Mouse (Mus musculus) embryonic facial prominence, embryonic 11.5 days (tissue): ENCODE data around the gene Mcm7. TPM values are rescaled to one million over a fixed set of nuclear protein-coding genes. Genes with fewer than 3 reads are reported as not detected.

Experiments used
- ATAC-seq: fragments of 200-750 bp; cut with Nextera tagmentation; replicated peaks from 2 replicates; pipeline ENCODE4 v1.8.0; 2017; ENCODE audit warnings: low read depth; ENCODE audit not compliant: insufficient number of reproducible peaks, low FRiP score, low TSS enrichment
- DNase-seq: peaks from one replicate; pipeline ENCODE4 v3.0.0-alpha.2; 2015; ENCODE audit warnings: low spot score
- H3K27ac ChIP-seq: fragments of 300-500 bp; sonication (generic); replicated peaks from 2 replicates; pipeline ENCODE4 v1.5.1; 2014; ENCODE audit warnings: mild to moderate bottlenecking, low read depth, low read length, control low read depth
- H3K27me3 ChIP-seq: fragments of 300-500 bp; sonication (generic); 2 replicates; pipeline ENCODE4 v1.6.1; 2014; ENCODE audit warnings: mild to moderate bottlenecking, low read length, moderate library complexity, mixed read lengths; ENCODE audit not compliant: control insufficient read depth, insufficient read depth
- H3K36me3 ChIP-seq: fragments of 300-500 bp; sonication (generic); replicated peaks from 2 replicates; pipeline ENCODE4 v1.6.1; 2014; ENCODE audit warnings: low read depth, mild to moderate bottlenecking, low read length, moderate library complexity, mixed read lengths; ENCODE audit not compliant: control insufficient read depth, insufficient read depth
- H3K4me1 ChIP-seq: fragments of 300-500 bp; sonication (generic); 2 replicates; pipeline ENCODE4 v1.6.1; 2014; ENCODE audit warnings: low read length, mixed read lengths; ENCODE audit not compliant: control insufficient read depth, insufficient read depth
- H3K4me2 ChIP-seq: fragments of 300-500 bp; sonication (generic); 2 replicates; pipeline ENCODE4 v1.6.1; 2014; ENCODE audit warnings: low read depth, mild to moderate bottlenecking, control low read depth, low read length, moderate library complexity
- H3K4me3 ChIP-seq: fragments of 300-500 bp; sonication (generic); 2 replicates; pipeline ENCODE4 v1.5.1; 2014; ENCODE audit warnings: low read depth, low read length, control low read depth
- H3K9ac ChIP-seq: fragments of 300-500 bp; sonication (generic); replicated peaks from 2 replicates; pipeline ENCODE4 v1.6.1; 2014; ENCODE audit warnings: mild to moderate bottlenecking, control low read depth, low read length
- H3K9me3 ChIP-seq: fragments of 300-500 bp; sonication (generic); replicated peaks from 2 replicates; pipeline ENCODE4 v1.6.1; 2016; ENCODE audit warnings: mild to moderate bottlenecking, low read length, inconsistent platforms, mixed read lengths; ENCODE audit not compliant: control insufficient read depth
- WGBS: fragments of 180-500 bp; shearing (Covaris S2); extraction: QIAGEN DNeasy Blood & Tissue Kit; methylation state at CpG from one replicate; pipeline ENCODE4 v1.1.7; 2014; 5-methylcytosine and 5-hydroxymethylcytosine counted together
- polyA plus RNA-seq: library from polyadenylated mRNA; unstranded; fragments of >200 nt; fragmentation: Nextera tagmentation; extraction: Ambion mirVana; gene quantifications from 2 replicates; pipeline ENCODE4 v1.2.1, GENCODE M21; 2014

The Mcm7 gene
- polyA plus RNA-seq, 1 experiment from 2014 or later = 307 TPM

- DNase-seq = peak; percentile 83
Observed at GRCm38 (mm10) chr5:138137935-138138549, 34.2 kb downstream of the Mcm7 start.

GRCm38 (mm10) chr5:138137257-138137656 lies 35.0 kb downstream of the Mcm7 start:
- Histone ChIP-seq H3K36me3 (peaks cover 19% of the 10 kb centered on the region), H3K4me3 (no peak overlapping the region), H3K4me2 (no peak overlapping the region), H3K9ac (no peak overlapping the region), H3K27me3 (no peaks in the 10 kb centered on the region), H3K9me3 (no peaks in the 10 kb centered on the region), H3K4me1 (no peaks in the 10 kb centered on the region), H3K27ac (no peak overlapping the region)
- no peak for DNase-seq
- 87% methylated on average over 4 of the region's 4 CpGs for WGBS
- no peak for ATAC-seq

More at GRCm38 (mm10) chr5:138137935-138138549, 34.2 kb downstream of the Mcm7 start:
- Histone ChIP-seq H3K27me3 (no peaks in the 10 kb centered on the region), H3K4me2 (no peak overlapping the region), H3K27ac (no peak overlapping the region), H3K9me3 (no peaks in the 10 kb centered on the region), H3K36me3 (peaks cover 13% of the 10 kb centered on the region), H3K9ac (no peak overlapping the region), H3K4me1 (no peaks in the 10 kb centered on the region), H3K4me3 (no peak overlapping the region)
- WGBS = 59% methylated on average over 8 of the region's 8 CpGs
- ATAC-seq = peak; percentile 44; the same call in 1 of the 2 replicates

- peaks cover 27% of the 10 kb centered on the region for H3K36me3 ChIP-seq
- no peaks in the 10 kb centered on the region for H3K9me3 ChIP-seq
- DNase-seq = no peak
- H3K4me2 ChIP-seq = no peak overlapping the region
- H3K4me3 ChIP-seq = no peak overlapping the region
- no peak overlapping the region for H3K27ac ChIP-seq
- H3K9ac ChIP-seq = no peak overlapping the region
- WGBS = 90% methylated on average over 5 of the region's 5 CpGs
- no peak for ATAC-seq
- H3K27me3 ChIP-seq = no peaks in the 10 kb centered on the region
- H3K4me1 ChIP-seq = no peaks in the 10 kb centered on the region
Observed at GRCm38 (mm10) chr5:138132425-138133064, 39.7 kb downstream of the Mcm7 start.

- H3K4me1 ChIP-seq = no peaks in the 10 kb centered on the region
- ATAC-seq (no peak), DNase-seq (no peak)
- no peak overlapping the region; the same call in 1 of the 2 replicates for H3K27ac ChIP-seq
- H3K36me3 ChIP-seq = no peaks in the 10 kb centered on the region
- 77% methylated on average over 3 of the region's 3 CpGs for WGBS
- H3K4me3 ChIP-seq = peak overlapping the region; percentile 69
- no peaks in the 10 kb centered on the region for H3K27me3 ChIP-seq
- H3K4me2 ChIP-seq = peak overlapping the region; percentile 59
- H3K9ac ChIP-seq = peak overlapping the region; percentile 81
- no peaks in the 10 kb centered on the region for H3K9me3 ChIP-seq
Observed at GRCm38 (mm10) chr5:138118041-138118440, 54.2 kb downstream of the Mcm7 start.

- Histone ChIP-seq H3K36me3 (no peaks in the 10 kb centered on the region), H3K4me2 (peak overlapping the region; percentile 59), H3K4me3 (peak overlapping the region; percentile 69), H3K4me1 (no peaks in the 10 kb centered on the region), H3K27me3 (no peaks in the 10 kb centered on the region), H3K9me3 (no peaks in the 10 kb centered on the region), H3K27ac (peak overlapping the region; percentile 86), H3K9ac (peak overlapping the region; percentile 81)
- ATAC-seq = 0 out of 2 replicates have a peak, but pooled peaks have one; percentile 20
- DNase-seq = peak; percentile 15
- 7% methylated on average over 16 of the region's 16 CpGs for WGBS
Observed at GRCm38 (mm10) chr5:138117199-138118015, 54.8 kb downstream of the Mcm7 start.

- Histone ChIP-seq H3K9me3 (no peaks in the 10 kb centered on the region), H3K9ac (peak within 1 kb of the TSS; percentile 81), H3K27me3 (no peaks in the 10 kb centered on the region), H3K4me3 (peak within 1 kb of the TSS; percentile 69), H3K27ac (peak within 1 kb of the TSS; percentile 86), H3K4me1 (no peaks in the 10 kb centered on the region), H3K4me2 (peak within 1 kb of the TSS; percentile 59), H3K36me3 (no peaks in the 10 kb centered on the region)
- 8% methylated on average over 38 of the region's 38 CpGs for WGBS
- ATAC-seq = peak; percentile 95
- peak; percentile 95 for DNase-seq
Observed at GRCm38 (mm10) chr5:138116255-138117198, 55.7 kb downstream of the Mcm7 start, which contains the start of gene Zscan21. TSS of gene Zscan21 (plus strand) at chr5:138116903.
